Mouse (Mus musculus) c-Kit-negative CD71-positive TER-119-positive erythroid progenitor cells, embryonic 14.5 days (primary cell): ENCODE measurements around the gene Fuca1.

Experiments
- DNase-seq: peaks from one replicate; pipeline ENCODE4 v3.0.0-alpha.2; 2013; ENCODE audit warnings: low read depth, low spot score

The Fuca1 gene

DNA sequence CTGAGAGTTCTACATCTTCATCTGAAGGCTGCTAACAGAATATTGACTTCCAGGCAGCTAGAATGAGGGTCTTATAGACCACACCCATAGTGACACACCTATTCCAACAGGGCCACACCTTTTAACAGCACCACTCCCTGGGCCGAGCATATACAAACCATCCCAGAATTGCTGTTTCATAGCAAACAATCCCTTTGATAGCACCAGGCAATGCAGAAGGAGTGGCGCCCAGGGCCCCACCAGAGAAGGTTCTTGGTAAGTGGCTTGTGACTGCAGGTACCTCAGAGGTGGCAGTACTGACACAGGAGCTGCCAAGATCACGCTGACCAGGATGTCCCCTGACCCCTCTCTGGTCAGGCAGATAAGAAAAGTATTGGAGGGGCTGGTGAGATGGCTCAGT, 32.6 kb downstream of the Fuca1 start:
- DNase-seq = no peak

DNA sequence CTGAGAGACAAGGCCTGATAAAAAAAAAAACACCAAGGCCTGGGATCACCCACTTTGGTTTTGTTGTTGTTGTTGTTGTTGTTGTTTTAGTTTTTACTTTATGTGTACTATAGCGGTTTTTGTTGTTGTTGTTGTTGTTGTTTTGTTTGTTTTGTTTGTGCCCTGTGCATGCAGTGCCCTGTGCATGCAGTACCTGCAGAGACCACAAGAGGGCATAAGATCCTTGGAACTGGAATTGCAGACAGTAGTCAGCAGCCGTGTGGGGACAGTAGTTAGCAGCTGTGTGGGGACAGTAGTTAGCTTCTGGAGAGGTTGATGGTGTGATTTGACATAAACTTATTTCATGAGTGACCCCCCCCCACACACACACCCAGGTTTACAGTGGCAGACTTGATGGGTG, 33.7 kb downstream of the Fuca1 start:
- peak; percentile 76 for DNase-seq

- DNase-seq = no peak
These were observed 35.4 kb downstream of the Fuca1 start for GRCm38 (mm10) chr4:135955886-135956285.

DNA sequence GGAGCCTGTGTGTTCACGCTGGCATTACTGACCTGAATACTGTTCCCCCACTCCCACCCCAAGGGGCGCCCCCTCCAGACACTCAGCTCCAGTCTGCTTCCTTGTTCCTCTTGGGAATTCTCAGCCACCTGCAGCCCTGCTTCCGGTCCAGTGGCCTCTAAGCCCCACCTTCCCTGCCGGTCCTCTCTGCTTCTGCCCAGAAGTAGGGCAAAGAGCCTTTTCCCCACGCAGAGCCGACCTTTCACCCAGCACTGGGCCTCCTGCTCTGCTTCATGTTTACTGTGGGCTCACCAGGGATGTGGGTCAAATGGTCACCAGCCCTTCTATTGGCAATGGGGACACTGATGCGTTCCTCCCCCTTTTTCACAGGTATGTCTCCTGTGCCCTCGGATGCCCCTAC, 37.8 kb downstream of the Fuca1 start:
- no peak for DNase-seq

DNA sequence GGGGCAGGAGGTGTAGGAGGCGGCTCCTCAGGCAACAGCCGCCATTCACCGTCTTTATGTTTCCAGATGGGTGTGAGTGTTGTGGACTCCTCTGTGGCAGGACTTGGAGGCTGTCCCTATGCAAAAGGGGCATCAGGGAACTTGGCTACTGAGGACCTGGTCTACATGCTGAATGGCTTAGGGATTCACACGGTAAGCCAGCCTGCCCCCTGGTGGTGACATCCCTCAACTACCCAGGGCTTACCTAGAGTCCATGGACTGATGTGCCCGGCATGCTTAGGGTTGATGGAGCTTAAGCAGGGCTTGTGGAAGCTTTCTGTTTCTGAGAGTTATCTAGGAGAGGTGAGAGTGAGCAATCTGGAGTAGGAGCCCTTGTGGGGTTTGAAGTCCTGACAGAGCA, 40.2 kb downstream of the Fuca1 start:
- DNase-seq = peak; percentile 77

- DNase-seq = no peak
These were observed 41.2 kb downstream of the Fuca1 start for GRCm38 (mm10) chr4:135961709-135962108.

GRCm38 (mm10) chr4:135962198-135962597, 41.7 kb downstream of the Fuca1 start:
- no peak for DNase-seq

DNA sequence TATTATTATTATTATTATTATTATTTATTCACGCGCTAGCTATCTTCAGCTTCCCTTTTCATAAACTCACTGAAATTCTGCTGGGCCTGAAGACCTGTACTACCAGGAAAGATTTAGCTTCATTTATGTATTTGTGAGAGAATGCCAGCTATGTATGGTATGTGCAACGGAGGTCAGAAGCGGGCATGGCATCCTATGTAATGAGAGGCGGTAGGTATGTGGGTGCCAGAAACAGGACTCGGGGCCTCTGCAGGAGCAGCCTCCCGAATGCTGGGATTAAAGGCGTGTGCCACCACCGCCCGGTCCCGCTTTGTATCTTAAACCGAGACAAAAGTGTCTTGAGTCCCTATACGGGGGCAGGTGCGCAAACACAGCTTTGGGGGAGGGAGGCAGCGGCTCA, 42.4 kb downstream of the Fuca1 start:
- no peak for DNase-seq

- peak; percentile 95 for DNase-seq
These were observed 43.1 kb downstream of the Fuca1 start, which contains the start of gene Gale for GRCm38 (mm10) chr4:135963457-135964193. Gene Gale (plus strand): TSS chr4:135963727.

- DNase-seq = no peak
These were observed 43.9 kb downstream of the Fuca1 start for GRCm38 (mm10) chr4:135964426-135964825.

- no peak for DNase-seq
These were observed 44.6 kb downstream of the Fuca1 start for GRCm38 (mm10) chr4:135965113-135965512.

DNA sequence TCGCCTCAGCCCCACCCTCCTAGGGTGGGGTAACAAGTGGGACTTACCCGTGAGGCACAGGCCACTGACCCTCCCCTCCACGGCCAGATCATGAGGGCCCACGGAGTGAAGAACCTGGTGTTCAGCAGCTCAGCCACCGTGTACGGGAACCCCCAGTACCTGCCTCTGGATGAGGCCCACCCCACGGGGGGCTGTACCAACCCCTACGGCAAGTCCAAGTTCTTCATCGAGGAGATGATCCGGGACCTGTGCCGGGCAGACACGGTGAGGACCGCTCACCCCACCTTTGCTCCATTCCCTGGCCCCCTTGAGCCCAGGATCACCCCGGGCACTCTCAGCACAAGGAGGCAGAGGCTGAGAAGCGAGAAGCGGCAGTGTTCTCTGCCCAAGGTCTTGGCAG, 45.7 kb downstream of the Fuca1 start:
- DNase-seq = no peak

DNA sequence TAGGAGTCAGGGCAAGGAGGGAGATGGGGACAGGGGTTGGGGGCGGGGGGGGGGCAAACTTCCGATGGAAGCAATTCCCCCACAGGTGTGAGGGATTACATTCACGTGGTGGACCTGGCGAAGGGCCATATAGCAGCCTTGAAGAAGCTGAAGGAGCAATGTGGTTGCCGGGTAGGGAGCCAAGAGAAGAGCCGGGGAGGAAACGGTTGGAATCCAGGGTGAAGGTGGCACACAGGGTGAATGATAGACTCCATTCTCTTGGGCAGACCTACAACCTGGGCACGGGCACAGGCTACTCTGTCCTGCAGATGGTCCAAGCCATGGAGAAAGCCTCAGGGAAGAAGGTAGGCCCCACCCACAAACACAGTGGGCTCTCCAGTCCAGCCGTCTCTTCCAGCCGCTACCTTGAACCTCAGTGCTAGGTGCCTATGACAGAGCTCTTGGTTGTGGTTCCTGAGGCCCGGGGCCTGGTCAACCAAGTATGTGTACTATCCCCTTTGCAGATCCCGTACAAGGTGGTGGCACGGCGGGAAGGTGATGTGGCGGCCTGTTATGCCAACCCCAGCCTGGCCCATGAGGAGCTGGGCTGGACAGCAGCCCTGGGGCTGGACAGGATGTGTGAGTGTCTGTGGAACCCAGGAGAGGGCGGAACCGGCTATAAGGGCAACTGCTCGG, 46.7 kb downstream of the Fuca1 start:
- DNase-seq = no peak

DNA sequence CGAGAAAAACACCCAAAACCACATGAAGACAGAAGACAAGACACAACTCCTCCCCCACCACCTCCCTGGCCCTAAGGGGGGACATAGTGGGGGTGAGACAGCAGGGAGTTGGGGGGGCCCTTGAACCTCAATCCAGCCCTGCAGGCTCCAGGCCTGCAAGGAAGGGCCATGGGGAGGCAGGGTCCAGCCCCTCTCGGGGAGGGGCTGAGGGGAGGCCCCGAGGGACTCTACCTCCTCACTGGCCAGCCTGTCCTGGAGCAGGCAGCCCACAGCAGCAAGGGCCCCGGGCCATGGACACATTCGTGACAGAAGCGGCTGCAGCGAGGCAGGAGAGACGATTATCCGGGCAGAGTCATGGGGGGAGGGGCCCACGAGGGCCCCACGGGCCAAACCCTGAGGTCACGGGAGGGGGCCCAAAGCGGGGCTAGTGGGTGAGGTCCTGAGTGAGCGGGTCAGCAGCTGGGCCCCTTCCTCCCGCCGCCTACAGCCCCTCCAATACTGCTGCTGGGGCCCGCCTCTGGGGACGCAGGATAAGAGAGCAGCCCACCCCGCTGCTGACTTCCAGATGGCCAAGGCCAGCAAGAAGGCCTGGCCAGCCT, 47.8 kb downstream of the Fuca1 start:
- DNase-seq = no peak

- no peak for DNase-seq
These were observed 48.7 kb downstream of the Fuca1 start for GRCm38 (mm10) chr4:135969070-135969750.

- no peak for DNase-seq
These were observed 50.0 kb downstream of the Fuca1 start for GRCm38 (mm10) chr4:135970585-135970984.

DNA sequence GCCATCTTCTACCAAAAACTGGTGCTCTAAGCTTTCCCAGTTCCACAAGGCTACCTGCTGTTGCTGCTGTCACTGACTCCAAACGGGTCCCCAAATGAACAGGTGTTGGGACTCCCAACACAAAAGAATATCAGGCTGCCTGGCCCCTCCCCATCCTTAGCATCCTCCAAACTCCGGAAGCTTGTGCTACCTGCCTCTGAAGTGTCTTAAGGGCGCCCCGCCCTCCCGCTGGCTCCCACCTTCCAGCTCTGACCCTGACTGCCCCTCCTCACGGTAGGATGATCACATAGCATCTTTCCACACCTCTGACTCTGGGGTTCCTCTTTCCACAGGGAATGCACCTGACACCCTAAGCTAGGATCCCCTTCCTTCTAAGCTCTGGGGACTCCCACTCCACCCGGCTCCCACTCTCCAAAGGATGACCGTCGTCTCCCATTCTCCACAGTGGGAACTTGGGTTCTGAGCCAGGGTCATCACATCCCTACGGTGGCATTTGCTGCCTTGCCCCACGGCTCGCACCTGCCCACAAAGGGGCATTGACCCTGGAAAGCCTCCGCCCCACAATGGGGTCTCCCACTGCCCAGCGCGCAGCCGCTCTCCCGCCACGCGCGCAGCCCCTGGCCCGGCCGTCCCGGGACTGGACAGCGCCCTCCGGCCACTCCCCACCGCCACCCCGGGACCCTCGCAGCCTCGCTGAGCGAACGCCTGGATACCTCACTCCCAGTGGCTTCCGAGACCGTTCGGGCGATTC, 51.4 kb downstream of the Fuca1 start:
- no peak for DNase-seq

DNA sequence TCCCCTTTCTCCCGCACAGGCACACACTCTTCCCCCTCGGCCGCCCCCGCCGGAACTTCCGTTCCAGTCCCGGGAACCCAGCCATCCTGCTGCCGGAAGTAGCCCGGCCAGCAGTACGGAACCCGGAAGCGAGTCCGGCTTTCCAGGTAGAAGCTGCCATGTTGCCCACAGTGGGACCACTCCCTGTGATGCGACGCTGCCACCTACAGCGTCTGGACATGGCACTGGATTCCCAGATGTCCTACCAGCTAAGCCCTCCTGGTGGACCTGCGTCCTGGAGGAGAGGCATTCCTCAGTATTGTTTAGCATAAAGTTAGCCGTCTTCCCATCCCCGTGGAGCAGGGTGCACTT, 52.0 kb downstream of the Fuca1 start, which contains the start of gene Lypla2:
Lypla2 (minus strand) TSS at position 71 of the 351 bp plus-strand sequence.
- no peak for DNase-seq

- DNase-seq = no peak
These were observed 52.6 kb downstream of the Fuca1 start for GRCm38 (mm10) chr4:135972911-135973811.

- no peak for DNase-seq
These were observed 55.6 kb downstream of the Fuca1 start for GRCm38 (mm10) chr4:135976146-135976545.
